Mouse (Mus musculus) spleen, adult 12 weeks (tissue): ENCODE results near the gene Aldh4a1.

Experiments
- DNase-seq: peaks from one replicate; pipeline ENCODE4 v3.0.0; 2022; ENCODE audit warnings: low spot score

Aldh4a1 gene

DNA sequence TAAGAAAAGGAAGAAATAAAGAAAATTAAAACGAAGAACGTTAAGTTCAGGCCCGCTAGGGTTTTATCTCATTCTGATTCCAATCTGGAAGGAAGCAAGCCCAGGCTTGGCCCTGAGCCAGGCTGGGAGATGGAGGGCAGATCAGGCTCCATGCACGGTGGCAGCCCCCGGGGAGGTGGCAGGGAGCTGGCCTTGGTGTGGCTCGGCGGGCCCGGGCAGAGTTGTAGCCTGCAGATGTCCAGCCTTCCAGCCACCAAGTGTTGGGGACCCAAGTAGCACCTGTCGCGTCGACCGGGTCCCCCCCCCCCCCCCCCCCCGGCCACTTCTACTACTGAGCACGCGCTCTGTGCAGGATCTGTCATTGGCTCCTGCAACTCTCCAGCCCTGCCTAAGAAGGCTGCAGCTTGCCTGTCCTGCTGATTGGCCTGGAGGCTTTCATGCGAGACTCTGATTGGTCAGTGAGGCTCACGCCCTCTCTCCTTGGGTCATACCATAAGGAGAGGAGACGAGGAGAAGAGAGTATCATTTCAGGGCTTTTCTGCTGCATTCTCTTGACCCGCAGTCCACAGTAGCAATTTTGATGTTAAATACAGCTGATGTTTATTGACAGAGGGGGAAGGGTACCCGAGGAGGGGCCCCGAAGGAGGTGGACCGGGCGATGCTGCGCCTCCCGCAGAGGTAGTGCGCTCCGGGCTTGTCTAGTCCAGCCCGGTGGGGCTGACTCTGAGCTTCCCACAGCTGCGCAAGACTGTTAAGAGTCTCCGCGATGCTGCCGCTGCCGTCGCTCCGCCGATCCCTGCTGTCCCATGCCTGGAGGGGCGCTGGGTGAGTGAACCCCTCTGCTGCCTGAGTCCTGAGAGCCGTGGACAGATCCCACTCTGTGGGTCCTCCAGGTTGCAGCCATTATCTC is at the start of gene Aldh4a1:
Gene Aldh4a1, plus strand, starts transcription at position 494 of the 910 bp plus-strand sequence.
- DNase-seq = peak; percentile 88

DNA sequence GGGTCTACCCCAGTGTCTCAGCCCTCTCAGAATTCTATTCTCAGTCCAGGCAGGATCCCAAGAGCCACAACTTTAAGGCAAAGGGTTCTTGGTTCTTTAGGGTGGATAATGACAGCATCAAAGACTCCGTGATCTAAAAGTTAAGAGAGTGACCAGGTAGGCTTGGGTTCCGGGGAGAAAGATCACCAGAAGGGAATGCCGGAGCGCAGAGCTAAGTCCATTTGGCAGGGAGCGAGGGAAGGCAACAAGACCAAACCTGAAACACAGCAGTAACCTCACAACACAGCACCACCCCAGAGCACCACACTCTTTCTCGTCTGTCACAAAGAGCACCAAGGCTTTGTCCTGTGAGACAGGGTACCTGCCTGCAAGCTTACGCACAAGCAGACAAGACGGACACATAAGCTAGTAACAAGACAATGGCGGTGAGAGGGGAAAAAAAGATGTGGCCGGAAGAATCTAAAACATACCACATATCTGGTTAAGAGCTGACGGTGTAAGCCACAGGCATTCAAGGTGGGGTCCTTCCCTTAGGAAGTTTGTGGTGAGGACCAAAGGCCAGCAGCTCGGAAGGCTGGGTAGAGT is 49.6 kb upstream of the Aldh4a1 start:
- no peak for DNase-seq

DNA sequence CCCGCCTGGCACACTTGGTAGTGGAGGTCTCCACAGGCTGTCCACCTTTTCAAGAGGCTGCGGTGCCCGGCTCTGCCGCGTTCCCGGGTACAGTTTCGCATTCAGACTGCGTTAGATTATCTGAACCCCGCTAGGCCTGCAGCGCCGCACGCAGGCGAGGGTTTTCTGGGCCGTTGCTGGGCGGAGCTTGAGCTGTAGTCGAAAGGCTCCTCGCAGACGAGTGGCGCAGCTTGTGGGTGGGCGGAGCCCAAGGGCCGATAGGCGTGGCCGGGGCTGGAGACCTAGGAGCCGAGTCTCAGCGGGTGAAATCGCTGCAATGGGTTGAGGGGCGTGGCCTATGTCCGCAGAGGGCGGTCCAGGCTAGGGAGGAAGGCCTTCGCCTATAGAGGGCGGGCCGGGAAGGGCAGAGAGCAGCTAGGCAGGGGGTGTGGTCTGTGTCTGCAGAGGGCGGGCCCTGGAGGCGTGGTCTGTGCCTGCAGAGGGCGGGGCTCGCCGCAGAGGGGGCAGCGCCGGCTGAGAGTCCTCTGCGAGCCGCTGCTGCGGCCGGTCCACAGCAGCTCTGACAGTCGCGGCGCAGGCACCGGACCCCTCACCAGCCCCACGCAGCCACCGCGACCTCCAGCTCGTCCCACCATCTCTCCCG is 48.4 kb upstream of the Aldh4a1 start:
- peak; percentile 94 for DNase-seq

DNA sequence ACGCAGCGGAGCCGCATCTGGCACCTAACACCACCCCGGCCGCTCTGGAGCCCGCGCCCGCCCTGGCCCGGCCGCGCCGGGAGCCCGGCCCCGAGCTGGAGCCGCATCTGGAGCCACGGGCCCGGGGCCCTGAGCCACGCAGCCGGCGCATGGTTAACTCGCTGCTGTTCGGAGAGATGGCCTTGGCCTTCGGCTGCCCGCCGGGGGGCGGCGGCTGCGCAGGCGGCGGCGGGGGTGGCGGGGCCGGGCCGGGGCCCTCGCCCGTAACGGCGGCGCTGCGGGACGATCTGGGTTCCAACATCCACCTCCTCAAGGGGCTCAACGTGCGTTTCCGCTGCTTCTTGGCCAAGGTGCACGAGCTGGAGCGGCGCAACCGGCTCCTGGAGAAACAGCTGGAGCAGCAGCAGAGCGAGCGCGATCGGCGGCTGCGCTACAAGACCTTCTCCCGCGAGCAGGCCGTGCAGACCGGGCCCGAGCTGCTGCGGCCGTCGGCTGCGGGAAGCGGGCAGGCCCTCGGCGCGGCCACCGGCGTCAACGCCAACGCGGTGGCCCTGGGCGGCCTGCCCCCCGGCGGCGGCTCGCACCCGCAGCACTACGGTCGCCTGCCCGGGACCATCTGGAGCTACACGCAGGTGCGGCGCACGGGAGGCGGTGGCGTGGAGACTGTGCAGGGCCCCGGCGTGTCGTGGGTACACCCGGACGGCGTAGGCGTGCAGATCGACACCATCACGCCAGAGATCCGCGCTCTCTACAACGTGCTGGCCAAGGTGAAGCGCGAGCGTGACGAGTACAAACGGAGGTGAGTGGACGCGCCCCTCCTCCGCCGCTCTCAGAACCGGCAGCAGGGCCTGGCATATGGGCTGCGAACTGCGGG is 47.6 kb upstream of the Aldh4a1 start:
- DNase-seq = no peak

DNA sequence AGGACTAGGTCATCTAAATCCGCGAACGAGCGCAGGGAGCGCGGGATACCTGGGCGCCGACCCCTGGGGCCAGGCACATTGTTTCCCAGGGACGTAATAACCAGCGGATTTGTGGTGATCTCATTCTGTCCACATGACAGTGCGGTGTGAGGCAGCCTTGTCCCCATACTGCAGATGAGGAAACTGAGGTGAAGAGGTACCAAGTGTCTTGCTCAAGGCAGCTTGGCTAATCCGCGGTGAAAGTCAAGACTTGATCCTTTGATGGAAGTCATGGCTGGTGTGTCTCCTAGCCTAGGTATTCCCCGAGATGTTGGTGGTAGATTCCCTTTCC is 47.0 kb upstream of the Aldh4a1 start:
- DNase-seq = no peak

DNA sequence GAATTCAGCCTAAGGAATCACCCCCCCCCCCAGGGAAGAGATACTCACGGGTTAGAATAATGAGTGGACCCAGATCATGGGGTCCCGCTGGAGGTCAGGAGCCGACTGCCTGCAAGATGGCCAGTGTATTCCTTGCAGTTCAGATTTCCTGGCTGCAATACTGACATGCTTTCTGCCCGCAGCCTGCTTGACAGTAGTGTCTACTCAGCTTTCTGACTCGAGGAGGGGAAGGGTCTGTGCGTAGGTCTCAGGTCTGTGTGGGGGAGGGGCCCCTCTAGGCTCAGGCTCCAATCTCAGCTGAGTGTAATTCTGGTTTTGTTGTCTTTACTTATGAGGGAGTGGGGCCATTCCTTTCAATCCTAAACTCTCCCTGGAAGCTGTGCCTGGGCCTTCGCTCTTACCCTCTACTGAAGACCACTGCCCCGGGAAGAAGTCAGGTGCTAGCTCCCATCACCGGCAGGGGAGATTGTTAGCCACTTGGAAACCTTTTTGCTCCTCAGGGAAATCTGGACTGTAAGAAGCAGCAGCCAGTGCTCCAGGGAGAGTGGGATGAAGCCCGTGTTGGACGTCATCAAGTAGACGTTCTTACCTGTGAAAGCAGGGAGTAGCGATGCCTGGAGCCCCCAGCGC is 46.3 kb upstream of the Aldh4a1 start:
- DNase-seq = no peak

DNA sequence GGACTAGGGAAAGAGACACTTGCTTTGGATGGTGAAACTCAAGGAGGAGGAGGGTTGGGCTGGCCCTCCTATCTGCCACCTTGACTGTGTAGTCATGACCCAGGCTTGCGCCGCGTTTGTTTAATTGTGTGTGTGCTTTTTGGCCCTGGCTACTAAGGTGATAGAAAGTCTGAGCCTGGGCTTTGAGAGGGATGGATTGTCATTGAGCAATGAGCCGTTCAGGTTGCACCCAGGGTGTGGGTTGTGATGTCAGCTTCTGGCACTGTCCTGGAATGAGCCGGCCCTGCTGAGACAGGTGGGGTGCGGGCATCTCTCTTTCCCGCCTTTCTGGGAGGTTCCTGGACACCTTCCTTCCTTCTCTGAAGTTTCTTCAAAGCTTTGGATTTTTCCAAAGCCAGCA is 45.7 kb upstream of the Aldh4a1 start:
- no peak for DNase-seq

DNA sequence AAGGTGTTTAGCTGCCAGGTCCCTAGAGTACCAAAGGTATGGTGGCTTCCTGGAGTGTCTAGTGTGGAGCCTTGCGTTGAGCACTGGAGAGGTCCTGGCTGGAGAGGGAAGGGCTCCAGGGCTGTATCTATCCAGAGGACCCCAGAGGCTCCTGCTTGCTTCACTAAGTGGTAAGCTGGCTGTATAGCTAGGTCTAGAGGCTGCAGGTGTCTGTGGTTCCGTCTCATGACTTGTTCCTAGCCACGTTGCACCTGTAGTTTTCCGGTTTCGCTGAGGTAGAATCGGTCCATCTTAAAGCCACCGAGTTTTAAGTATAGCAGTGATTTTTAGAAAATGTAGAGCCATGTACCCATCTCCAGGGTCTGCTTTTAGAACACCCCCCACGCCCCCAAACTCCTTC is 44.3 kb upstream of the Aldh4a1 start:
- no peak for DNase-seq

DNA sequence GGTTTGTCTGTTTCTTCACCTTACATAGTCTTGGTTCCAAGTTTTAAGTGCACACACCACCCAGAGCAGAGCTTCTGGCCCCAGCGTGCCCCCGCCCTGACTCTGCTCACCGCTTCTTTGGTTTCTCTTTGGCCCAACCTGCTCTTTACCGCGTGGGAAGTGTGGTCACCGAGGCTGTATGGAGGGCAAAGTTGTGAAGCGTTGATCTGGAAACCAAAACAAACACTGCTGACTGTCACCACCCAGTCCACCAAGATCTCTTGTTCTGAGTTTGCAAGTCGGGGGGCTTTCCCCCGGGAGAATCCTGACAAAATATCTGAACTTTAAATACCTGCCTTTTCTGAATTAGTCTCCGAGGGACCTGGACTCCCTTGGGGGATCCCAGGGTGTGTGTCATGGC is 43.7 kb upstream of the Aldh4a1 start:
- no peak for DNase-seq

DNA sequence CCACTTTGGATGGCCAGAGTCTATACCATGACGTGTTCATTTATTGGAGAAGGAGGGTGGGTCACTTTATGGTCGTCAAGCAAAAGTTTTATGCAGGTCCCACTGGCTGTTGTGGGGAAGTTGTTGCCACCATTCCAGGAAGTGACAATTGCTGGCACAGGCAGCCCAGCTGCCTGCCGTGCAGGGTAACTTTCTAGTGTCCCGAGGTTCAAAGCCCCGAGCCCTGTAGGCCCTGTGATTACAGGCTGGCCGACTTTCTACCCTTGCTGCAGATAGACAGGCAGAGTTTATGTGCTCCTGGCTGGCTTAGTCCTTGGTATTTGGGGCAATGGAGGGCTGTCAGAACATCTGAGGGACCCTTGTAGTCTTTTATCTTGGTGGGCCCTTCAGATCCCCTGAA is 43.2 kb upstream of the Aldh4a1 start:
- DNase-seq = no peak

DNA sequence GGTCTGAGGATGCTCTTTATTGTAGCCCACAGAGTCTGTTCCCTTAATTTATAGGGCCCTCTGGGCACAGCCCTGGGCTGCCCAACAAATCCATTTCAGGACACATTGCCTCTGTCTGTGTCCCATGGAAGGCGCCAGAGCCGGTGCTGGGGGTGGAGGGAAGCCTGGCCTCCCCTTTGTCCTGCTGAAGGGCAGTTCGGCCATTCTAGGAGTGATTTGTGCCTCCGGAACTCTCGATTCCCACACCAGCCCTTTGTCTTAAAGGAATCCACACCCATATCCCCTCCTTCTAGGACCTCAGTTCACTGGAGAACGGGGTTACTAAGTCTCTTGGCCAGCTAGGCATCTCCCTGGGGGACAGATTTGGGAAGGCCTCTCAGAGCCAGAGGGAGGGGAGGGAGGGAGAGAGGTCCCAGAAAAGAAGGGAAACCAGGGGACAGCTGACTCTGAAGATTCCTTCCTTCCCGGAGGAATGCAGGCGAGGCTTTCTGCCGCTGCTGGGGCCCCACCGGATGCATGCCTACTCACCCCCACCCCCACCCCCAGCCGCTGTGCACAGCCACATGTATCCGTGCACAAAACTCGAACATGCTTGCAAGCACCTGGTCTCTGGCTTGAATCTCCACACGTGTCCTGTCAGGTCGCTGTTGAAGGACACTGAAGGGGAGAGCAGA is 41.9 kb upstream of the Aldh4a1 start:
- no peak for DNase-seq

DNA sequence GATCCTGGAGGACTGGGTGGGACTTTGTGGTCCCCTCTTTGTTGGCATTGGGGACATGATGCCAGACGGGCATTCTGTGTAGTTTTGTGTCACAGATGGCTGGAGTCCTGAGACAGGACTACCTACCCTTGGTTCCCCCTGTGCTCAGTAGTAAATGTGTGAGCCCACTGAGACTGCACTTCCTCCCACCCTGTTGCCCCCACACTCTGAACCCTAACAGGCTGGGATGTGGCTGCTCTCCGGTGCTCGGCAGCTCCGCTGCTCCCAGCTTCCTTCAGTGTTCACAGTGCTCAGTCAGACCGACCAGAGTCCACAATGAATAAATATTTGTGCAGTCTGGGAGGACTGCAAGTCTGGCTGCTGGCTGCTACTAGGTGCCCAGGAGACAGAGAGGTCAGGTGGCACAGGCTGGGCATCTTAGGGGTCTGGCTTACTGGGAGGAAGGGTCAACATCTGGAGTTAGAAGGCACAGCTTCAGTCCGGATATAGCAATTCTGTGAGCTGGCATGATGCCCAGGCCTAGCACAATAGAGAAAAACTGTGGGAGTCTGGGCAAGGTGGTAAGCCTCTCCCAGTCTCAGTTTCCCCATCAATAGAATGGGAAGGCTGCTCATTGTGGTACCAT is 41.1 kb upstream of the Aldh4a1 start:
- no peak for DNase-seq

DNA sequence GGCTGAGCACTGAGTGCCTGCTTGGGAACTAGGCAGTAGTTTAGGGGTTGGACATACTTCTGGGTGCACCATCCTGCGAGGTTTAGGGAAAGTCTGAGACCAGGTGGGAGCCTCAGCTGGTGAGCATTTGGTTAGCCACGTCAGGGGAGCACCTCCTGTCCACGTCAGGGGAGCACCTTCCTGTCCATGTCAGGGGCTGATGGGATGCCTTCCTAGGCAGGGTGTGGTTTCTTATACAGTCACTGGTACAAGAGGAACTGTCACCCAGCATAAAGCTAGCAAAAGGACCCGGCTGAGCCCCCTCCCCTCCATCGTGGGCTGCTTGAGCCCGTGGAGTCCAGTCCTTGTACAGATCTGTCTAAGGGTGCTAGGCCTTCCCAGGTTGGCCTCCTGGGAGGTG is 40.3 kb upstream of the Aldh4a1 start:
- no peak for DNase-seq

DNA sequence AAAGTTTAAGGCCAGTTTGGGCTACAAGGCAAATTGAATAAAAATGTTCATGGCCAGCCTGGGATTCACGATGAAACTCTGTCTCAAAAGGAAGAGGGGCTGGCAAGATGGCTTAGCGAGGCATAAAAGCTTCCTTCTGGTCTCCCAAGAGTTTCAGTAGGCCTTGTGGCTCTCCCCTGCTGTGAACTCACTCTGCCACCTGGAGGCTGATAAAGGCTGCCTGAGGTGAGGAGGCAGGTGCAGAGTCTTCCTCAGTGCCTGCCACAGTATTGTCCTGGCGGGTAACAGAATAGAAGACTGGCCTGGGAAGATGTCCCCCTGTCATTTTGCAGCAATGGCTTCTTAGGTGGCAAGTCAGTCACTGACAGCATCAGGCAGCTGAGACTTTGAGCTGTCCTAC is 39.8 kb upstream of the Aldh4a1 start:
- no peak for DNase-seq

DNA sequence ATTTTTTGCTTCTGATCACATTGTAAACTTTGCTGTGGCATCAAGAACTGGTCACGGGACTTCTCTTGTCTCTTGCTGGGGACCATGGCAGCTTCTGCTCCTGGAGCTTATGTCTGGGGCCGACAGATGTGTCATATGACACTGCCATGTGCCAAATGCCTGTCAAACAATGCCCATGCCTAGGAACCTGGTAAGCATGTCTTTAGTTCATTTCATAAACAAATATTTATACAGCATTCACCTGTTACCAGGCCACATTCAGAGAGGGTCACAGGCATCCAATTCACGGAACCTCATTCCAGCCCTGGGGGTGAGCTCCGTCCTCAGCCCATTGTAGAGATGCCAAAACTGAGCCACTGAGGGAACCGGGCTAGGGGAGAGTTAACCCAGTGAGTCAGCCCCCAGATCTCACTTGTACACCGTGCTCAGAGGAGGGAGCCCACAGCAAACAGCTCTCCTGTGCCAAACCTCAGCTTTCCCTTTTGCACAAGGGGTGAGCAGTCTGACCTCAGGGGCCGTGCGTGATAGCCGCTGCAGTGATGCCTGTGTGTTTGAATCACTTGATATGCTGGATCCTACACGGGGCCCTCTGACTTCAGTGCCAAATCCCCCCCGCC is 38.9 kb upstream of the Aldh4a1 start:
- no peak for DNase-seq

DNA sequence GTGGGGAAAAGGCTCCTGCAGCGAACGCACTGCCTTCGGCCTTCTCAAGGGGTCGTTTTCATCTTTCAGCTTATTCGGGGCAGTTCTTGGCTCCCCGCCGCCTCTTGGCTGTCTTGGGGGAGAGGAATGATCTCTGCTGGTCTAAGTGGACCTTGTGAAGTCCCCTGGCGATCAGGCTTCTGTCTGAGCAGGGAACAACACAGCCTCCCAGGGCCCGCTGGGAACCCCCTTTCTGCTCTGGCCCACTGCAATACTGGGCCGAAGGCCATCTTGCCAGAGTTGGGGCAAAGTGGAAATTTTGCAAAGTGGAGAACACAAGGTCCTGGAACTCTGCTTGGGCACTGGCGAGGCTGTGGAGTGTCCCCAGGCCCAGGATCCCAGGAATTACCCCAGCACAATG is 38.0 kb upstream of the Aldh4a1 start:
- no peak for DNase-seq

DNA sequence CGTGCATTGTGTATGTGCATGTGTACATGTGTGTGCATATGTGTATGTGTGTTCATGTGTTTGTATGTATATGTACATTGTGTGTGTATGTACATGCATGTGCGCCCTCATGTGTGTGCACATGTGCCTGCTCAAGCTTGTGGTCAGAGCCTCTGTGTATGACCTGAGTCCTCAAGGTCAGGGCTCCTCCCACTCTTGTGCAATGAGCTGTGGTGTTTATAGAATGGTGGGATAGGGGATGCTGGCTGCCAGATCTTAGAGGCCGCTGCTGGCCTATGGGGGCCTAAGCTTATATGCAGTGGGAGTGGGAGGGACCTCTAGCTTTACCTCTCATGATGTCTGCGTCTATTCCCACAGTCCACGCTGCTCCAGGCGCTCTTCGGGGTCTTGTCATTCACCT is 37.0 kb upstream of the Aldh4a1 start:
- DNase-seq = no peak

DNA sequence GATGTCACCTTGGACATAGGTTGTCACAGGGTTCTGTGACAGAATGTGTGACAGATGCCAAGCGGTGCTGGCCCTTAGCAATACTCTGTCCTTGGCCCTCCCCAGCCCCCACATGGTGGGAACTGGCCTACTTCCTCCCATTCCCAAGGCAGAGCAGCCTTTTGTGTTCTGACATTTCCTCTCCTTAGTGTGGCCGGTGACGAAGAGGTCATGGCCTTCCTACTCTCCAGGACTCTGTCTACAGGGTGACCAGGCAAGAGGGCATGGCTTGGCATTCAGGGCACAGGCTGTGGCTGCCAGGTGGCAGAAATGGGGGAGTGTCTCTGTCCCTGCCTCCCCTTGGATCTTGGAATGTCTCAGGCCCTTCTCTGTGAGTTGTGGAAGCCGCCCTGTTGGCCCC is 35.3 kb upstream of the Aldh4a1 start:
- DNase-seq = no peak

DNA sequence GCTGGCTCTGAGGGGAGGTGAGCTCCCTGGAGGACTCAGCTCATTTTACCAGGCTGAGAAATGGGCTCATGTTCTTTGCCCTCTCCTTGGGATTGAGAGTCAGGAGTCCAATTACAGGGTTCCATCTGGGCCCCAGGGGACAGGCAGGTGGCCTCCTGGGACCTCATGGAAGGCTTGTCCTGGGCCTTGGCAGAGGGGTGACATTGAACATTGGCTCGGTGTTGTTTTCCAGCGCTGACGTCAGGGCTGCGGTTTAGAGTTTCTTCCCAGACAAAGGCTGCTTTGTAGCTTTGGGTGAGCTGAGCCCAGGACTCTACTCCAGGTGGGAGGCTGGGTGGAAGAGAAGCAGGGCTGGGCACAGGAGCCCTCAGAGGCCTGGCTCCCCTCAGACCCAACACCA is 34.9 kb upstream of the Aldh4a1 start:
- DNase-seq = no peak

DNA sequence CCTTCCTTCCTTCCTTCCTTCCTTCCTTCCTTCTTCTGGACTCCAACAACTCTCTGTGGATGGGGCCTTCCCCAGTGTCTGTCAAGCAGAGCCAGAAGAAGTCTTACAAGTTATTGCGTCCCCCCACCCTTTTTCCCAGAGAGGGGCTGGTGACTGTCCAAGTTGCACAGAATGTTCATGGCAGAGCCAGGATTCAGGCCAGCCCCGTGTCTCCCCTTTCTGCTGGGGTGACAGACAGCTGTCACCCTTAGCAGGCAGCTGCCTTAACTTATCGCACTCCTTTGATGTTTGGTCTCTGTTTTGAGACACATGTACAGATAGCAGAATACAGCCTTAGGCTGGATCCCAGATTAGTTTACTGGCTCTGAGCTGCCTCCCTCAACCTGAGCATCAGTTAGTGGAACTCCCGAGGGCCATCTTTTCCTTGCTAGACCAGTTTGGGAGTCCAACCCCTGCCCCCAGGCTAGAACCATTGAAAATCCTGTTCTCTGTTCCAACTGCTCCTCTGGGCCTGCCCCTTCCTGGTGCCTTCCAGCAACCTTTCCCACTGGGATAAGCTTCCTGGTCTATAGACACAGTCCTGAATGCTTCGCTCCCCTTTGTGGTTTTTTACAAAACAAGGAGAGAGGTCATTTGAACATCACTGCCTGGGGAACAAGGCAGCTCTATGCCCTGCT is 33.2 kb upstream of the Aldh4a1 start:
- DNase-seq = no peak
